Mouse (Mus musculus): ENCODE measurements around the gene Junb.

Gene Junb

DNA sequence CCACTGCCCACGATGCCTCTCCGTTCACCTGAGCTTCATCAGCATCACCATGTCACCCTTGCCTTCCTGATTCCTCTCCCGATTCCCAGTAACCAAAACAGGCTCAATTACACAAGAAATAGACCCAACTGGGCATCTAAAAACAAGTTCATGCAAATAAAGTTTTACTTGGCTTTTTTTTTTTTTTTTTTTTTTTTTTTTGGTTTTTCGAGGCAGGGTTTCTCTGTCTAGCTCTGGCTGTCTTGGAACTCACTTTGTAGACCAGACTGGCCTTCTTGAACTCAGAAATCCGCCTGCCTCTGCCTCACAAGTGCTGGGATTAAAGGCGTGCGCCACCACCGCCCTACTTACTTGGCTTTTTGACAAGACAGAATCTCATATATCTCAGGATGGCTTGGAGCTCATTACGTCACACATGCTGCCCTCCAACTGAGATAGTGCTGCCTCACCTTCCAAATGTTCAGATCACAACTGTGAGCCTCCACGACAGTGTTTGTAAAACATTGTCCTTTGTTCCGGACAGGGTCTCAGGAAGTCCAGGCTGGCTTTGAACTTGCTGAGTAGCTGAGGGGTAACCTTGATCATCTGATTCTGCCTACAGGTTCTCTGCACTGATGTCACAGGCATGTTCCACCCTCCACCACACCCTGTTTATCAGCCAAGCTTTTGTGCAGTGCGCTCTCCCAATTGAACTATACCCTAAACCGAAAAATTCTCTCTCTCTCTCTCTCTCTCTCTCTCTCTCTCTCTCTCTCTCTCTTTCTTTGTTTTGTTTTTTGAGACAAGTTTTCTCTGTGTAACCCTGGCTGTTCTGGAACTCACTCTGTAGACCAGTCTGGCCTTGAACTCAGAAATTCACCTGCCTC lies 40.7 kb downstream of the Junb start:
- no peak for DNase-seq (ENCODE audit: low spot score in 2 of 2)

DNA sequence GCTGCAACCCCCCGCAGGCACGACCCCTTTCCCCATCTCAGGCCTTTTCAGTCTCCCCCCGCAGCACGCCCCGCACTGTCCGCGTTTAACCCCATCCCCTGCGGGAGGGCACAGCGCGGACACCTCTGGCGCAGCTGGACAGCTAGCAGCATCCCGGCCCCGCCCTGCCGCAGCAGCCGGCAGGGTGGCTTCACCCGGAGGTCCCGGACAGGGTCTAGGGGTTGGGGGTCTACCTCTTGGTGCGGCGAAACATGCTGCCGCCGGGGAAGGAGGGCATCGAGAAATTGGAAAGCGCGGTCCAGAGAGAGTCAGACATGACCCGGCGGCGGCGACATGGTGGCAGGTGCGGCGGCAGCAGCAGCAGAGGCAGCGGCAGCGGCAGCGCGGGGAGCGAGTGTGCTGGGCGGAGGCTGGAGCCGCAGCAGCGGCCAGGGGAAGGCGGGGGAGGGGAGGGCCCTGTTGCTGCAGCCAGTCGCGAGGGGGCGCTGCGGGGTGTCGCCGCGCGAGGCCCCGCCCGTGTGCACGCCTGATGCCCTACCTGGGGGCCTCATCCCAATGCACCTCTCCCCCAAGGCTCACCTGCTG lies 41.5 kb downstream of the Junb start, which contains the start of gene Mast1:
TSS of gene Mast1 (minus strand) at position 398 of the 585 bp plus-strand sequence.
- DNase-seq (ENCODE audit: low spot score in 2 of 2), result peak in 1 of 2 experiments; percentile 58

DNA sequence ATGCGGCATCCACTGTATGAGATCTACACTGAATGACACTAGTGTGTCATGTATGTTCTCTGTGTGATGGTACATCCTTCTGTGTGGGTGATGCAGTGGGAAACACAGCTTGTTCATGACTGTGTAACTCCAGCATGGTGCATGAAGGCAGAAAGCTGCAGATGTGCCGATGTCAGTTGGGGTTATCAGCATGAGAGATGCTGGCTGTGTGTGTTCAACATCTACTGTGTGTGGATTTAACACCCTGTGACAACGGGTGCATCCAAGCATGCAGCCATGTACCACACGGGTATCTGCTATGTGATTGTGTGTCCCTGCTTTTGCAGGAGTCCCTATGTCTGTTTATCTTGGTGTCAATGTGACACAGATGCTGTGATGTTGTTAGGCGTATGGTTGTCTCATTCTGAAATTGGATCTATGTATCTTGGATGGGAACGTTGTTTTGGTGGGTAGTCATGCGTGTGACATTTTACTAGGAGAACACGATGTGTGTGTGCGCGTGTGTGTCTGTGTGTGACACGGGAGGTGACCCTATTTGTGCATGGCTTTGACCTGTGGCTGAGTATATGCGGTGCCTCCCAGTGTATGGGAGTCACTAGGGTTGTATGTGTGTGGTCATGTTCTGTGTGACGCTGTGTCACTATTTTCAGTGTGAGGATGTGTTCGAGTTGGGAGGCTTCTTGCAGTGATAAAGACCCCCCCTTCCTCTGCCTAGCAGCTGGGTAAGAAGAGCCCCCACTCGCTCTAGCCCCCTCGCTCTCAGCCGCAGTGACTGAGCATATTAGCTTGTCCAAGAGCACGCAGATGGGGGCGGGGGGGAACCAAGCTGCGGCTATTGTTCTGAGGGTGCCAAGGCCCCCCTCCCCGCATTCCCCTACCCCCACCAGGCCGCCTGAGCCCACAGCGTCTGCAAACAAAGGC lies 42.2 kb downstream of the Junb start:
- no peak for DNase-seq (ENCODE audit: low spot score in 2 of 2)

DNA sequence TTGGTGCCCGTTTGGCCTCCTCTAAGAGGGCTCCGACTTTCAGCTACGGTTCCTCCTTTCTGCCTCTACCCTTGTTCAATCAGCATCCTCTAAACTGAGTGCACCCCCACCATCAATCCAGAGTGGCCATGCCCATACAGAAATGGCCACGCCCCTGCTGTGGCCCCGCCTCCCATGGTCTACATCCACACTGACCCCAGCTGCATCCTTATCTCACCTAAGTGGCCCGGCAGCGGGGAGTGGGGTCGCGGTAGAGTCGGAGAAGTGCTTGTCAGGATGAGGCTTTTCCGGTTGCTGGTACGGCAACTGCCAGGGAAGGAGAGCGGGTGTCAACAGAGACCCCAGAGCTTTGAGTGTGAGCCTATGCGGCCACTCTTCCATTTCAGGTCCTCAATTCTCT lies 43.0 kb downstream of the Junb start:
- DNase-seq (ENCODE audit: low spot score in 2 of 2), result no peak

DNA sequence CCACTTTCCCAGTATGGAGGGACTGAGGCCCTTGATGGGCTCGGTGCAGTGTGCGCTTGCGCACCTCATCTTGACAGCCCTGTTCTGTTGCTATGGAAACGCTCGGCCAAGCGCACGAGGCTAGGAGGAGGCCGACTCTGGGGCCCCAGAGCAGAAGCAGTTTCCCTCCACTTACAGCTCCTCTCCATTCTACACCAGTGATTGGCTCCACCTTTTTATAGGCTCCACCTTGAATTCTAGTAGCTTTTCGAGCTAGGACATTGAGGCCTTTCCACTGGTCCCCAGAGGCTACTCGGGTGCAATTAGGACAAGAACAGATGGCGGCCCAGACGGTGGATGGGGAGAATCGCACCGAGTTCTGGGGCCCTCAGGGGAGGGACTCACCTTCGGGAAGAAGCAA lies 43.7 kb downstream of the Junb start:
- no peak for DNase-seq (ENCODE audit: low spot score in 2 of 2)

DNA sequence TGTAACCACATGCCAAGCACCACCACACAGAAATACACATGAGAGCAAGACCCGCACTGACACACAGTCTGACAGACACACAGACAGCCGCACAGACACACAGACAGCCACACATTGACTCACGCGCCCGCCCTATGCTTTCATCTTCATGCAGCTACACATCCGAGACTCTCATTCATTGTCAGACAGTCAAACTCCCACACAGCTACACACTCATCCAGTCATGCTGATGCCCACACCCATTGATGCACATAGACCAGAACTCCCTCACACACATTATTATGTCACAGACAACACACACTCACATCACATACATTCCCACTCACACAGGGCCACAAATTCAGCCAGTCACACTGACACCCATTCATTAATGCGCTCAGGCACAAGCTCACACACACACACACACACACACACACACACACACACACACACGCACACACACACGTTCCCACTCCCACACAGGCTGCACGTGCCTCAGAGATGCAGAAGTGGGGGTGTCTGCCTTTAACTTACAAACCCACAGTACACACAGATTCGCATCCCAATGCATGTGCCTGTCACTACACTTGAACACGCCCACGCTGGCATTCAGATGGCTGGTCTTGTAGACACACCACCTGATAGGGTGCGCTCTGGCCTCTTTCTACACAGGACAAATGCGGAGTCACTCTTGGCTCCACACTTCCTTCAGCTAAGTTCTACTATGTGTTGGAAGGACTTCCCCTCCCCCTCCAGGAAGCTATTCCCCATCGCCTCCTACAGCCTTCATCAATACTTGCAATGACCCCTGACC lies 44.6 kb downstream of the Junb start:
- DNase-seq (ENCODE audit: low spot score in 2 of 2), result no peak

DNA sequence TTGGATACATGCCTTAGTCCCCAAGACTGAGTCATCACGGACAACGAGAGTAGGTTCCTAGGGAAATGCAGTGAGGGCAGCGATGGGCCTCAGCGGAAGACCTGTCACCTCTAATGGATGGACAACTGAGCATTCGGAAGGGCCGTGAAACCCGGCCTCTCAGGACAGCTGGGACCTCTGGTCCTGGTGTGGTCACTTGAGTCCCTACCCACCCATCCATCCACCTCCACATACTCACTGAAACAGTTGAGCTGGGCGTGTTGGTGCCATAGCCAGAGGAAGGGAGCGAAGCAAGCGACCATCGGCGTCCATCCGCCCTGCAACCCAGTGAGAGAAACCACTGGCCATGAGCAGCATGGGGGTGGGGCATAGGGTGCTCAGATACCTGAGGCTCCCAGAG lies 47.9 kb downstream of the Junb start:
- DNase-seq (ENCODE audit: low spot score in 2 of 2), result no peak

DNA sequence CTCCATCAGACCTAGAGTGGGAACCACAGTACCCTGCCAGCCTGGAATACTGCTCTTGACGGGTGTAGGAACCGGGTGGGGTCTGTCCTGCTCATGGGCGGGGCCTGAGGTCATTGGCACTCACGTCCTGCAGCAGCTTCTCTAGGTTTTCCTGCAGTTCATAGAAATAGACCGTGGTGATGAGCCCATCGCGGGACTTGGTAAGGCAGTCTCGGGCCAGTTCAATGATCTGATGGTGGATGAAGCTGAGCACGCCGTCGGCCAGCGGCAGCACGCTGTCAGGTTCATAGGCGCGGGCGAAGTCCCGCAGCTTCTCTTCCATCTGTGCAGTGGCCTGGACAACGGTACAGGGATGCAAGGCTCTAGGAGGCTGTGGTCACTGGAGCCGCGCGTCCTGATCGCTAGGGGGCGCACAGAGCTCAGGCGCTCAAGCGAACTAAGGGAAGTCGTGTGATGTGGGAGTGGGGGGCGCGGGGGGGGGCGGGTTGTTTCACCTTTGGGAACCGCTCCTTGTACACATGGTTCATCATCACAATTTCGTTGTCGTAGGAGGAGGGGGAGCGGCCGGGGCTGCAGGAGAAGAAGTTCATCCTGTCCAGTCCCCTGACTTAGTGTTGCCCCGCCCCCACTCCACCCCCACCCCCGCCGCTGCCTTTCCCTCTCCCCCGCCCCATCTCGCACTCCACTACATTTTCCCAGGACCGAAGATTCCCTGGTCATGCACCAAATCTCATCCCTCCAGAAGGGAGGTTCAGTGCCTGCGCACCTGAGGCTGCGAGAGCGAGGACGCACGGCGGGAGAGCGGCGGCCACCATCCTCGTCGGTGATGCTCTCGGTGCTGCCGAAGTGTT lies 49.8 kb downstream of the Junb start:
- peak; percentile 33 to 59 for DNase-seq (ENCODE audit: low spot score in 2 of 2)

DNA sequence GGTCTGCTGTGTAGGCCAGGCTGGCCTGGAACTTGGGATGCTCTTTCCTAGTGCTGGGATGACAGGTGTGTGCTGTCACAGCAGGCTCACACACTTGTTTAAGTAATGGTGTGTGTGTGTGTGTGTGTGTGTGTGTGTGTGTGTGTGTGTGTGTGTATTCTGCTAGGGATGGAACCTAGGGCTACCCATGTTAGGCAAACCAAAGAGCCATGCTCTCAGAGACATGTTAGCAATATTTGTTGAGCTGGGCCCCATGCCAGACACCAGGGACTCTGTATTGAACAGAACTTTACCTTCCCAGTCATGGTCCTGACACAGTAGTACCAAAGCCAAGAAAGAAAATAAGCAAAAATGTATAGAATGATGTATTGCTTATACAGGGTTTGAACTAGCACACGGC lies 51.0 kb downstream of the Junb start:
- no peak for DNase-seq (ENCODE audit: low spot score in 2 of 2)

DNA sequence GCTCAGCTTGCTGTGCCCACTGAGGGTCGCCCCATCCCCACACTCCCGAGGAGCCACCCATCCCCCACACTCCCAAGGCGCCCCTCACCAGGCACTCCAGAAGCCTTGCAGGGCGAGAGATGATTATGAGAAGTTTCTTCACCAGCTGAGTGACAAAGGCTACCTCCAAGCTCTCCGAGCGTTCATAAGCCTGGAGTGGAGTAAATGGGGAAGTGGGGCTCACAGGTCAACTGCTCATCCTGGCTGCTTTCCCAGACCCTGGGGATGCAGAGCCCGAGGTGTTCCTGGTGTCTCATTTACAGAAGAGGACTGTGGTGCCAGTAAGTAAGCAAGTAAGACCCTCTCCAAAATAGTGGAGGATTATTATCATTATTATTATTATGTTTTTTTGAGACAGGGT lies 53.0 kb downstream of the Junb start:
- no peak for DNase-seq (ENCODE audit: low spot score in 2 of 2)

Measured in thymus, postnatal 10 days (tissue).